Mouse (Mus musculus) stomach, postnatal 0 days (tissue): ENCODE results near the gene Ppcs.

Experiments
- CTCF ChIP-seq: IDR thresholded peaks from 2 replicates; pipeline ENCODE4 v1.5.1; 2016; ENCODE audit warnings: antibody characterized with exemption, low read depth, mild to moderate bottlenecking, moderate library complexity
- EP300 ChIP-seq: optimal IDR thresholded peaks from 2 replicates; pipeline ENCODE3; 2016; ENCODE audit warnings: antibody characterized with exemption

- TF ChIP-seq CTCF (no peak), EP300 (no peak)
Observed at GRCm38 (mm10) chr4:119403431-119403830, 18.8 kb downstream of the Ppcs start.
